13 mouse cellular contexts compared by ENCODE assay signal in genomic region chr13:37843844-37844243, GRCm38 (mm10).
DNase-seq lines count a peak whose midpoint lies in the region; ATAC-seq and TF ChIP-seq lines count a peak whose summit lies in the region.
"Had no signal": no experiment of that assay in that cellular context is flagged by ENCODE, and none has a peak within 500 bp of the region (broad histone marks: within the 10 kb centered on the region; RNA-seq: fewer than 3 reads in every experiment).

No protein-coding gene starts in this region.

- intact Hi-C loops in heart, postnatal 14 days (cut with DNase I), result no loop called here

- 49% methylated on average over 10 of the region's 10 CpGs for WGBS in lung, postnatal 0 days
- 49% methylated on average over 10 of the region's 10 CpGs for WGBS in lung, adult 2 months
- 34% methylated on average over 10 of the region's 10 CpGs for WGBS in liver, embryonic 12.5 days (ENCODE audit: insufficient replicate concordance)

- peak overlapping the region; percentile 28; the same call in 1 of the 2 replicates for H3K27ac ChIP-seq in lung, postnatal 0 days (ENCODE audit: low read length)
- H3K27ac ChIP-seq in MEL (ENCODE audit: control insufficient read depth, low read depth, low read length), result peak overlapping the region; percentile 62
- H3K27ac ChIP-seq in liver, embryonic 12.5 days, result peak overlapping the region; percentile 7; the same call in 1 of the 2 replicates
- H3K27ac ChIP-seq: forebrain, embryonic 13.5 days; hindbrain, embryonic 12.5 days; midbrain, embryonic 12.5 days had no signal

- no peak for TF ChIP-seq EP300 in lung, postnatal 0 days (IDR thresholded peaks at IDR 0.05)
- no peak for TF ChIP-seq EP300 in MEL (IDR thresholded peaks at IDR 0.05; ENCODE audit: low read depth in 1 of 2, low read length in 2 of 2)

- no peak for TF ChIP-seq POLR2A in lung, adult 2 months (IDR thresholded peaks at IDR 0.05; ENCODE audit: borderline replicate concordance, extremely low read depth, low read depth, low read length)
- peak in 1 of 2 experiments; percentile 40; a peak in 1 of 4 replicates for TF ChIP-seq POLR2A in MEL (IDR thresholded peaks at IDR 0.05; ENCODE audit: control insufficient read depth in 1 of 2, insufficient read depth in 1 of 2, low read depth in 1 of 2, low read length in 2 of 2, poor library complexity in 1 of 2)

- H3K9ac ChIP-seq in lung, postnatal 0 days (replicated peaks; ENCODE audit: low read depth), result no peak overlapping the region
- H3K9ac ChIP-seq in MEL (ENCODE audit: control insufficient read depth, low read depth, low read length, poor library complexity, severe bottlenecking), result peak overlapping the region; percentile 42
- no peak overlapping the region for H3K9ac ChIP-seq in liver, embryonic 12.5 days
- H3K9ac ChIP-seq: forebrain, embryonic 13.5 days; hindbrain, embryonic 12.5 days; midbrain, embryonic 12.5 days had no signal

- peaks cover 2% of the 10 kb centered on the region; the same call in 1 of the 2 replicates for H3K4me1 ChIP-seq in lung, postnatal 0 days (ENCODE audit: insufficient read depth, low read depth, low read length)
- peaks cover 8% of the 10 kb centered on the region for H3K4me1 ChIP-seq in lung, adult 2 months (ENCODE audit: control insufficient read depth, insufficient read depth, low read length)
- H3K4me1 ChIP-seq in MEL (ENCODE audit: control insufficient read depth in 1 of 2, insufficient read depth in 2 of 2, low read length in 2 of 2), result peaks cover 7 to 18% of the 10 kb centered on the region in 2 experiments
- H3K4me1 ChIP-seq in liver, embryonic 12.5 days, result peaks cover 81% of the 10 kb centered on the region
- H3K4me1 ChIP-seq: forebrain, embryonic 13.5 days; hindbrain, embryonic 12.5 days; midbrain, embryonic 12.5 days had no signal

- H3K79me2 ChIP-seq in MEL (ENCODE audit: control insufficient read depth, insufficient read depth, low read length, poor library complexity), result peaks cover 49% of the 10 kb centered on the region

- no peaks in the 10 kb centered on the region for H3K36me3 ChIP-seq in lung, postnatal 0 days (ENCODE audit: insufficient read depth, low read length)
- peaks cover 3 to 18% of the 10 kb centered on the region in 2 experiments; a peak in 3 of 4 replicates for H3K36me3 ChIP-seq in MEL (ENCODE audit: control insufficient read depth in 1 of 2, insufficient read depth in 2 of 2, low read length in 2 of 2)
- H3K36me3 ChIP-seq in liver, embryonic 12.5 days, result peaks cover 4% of the 10 kb centered on the region
- H3K36me3 ChIP-seq: hindbrain, embryonic 12.5 days; midbrain, embryonic 12.5 days had no signal

- no peak overlapping the region for H3K4me2 ChIP-seq in lung, postnatal 0 days (replicated peaks; ENCODE audit: low read depth, low read length)
- no peak overlapping the region for H3K4me2 ChIP-seq in liver, embryonic 12.5 days
- H3K4me2 ChIP-seq: forebrain, embryonic 13.5 days; hindbrain, embryonic 12.5 days; midbrain, embryonic 12.5 days had no signal

- no peak for DNase-seq in lung, postnatal 0 days (ENCODE audit: low spot score)
- DNase-seq in lung, adult 2 months, result no peak
- DNase-seq in MEL (ENCODE audit: low read depth, low spot score) (peak; percentile 92), adipocyte (ENCODE audit: low spot score) (no peak)
- DNase-seq in spleen, postnatal 4 days (ENCODE audit: low spot score in 2 of 2), result no peak
- no peak for DNase-seq in heart, postnatal 14 days
- DNase-seq: cerebellum, adult 18-20 months; kidney, adult 18-20 months had no signal

- no peak for TF ChIP-seq RAD21 in MEL (IDR thresholded peaks at IDR 0.05; ENCODE audit: low read depth, low read length)

- no peaks in the 10 kb centered on the region for H3K27me3 ChIP-seq in lung, postnatal 0 days (replicated peaks; ENCODE audit: insufficient read depth, low read length)
- no peaks in the 10 kb centered on the region for H3K27me3 ChIP-seq in MEL (ENCODE audit: control insufficient read depth in 1 of 2, insufficient read depth in 2 of 2, low read length in 2 of 2)
- H3K27me3 ChIP-seq in liver, embryonic 12.5 days (replicated peaks), result no peaks in the 10 kb centered on the region
- H3K27me3 ChIP-seq: forebrain, embryonic 13.5 days; hindbrain, embryonic 12.5 days; midbrain, embryonic 12.5 days had no signal

- H3K9me3 ChIP-seq in lung, postnatal 0 days (ENCODE audit: low read length), result no peaks in the 10 kb centered on the region
- H3K9me3 ChIP-seq in MEL (replicated peaks; ENCODE audit: insufficient read depth, low read length), result no peaks in the 10 kb centered on the region
- no peaks in the 10 kb centered on the region for H3K9me3 ChIP-seq in liver, embryonic 12.5 days (replicated peaks)
- H3K9me3 ChIP-seq: forebrain, embryonic 13.5 days; hindbrain, embryonic 12.5 days; midbrain, embryonic 12.5 days had no signal

- no peak for ATAC-seq in lung, postnatal 0 days
- no peak for ATAC-seq in liver, embryonic 12.5 days
- peak; percentile 67 for ATAC-seq in neutrophil, adult 5-6 weeks (ENCODE audit: extremely low read depth, insufficient number of reproducible peaks, low FRiP score, poor library complexity, severe bottlenecking)
- ATAC-seq: forebrain, embryonic 13.5 days had no signal

- no peak overlapping the region for H3K4me3 ChIP-seq in lung, postnatal 0 days (ENCODE audit: low read depth, low read length)
- no peak overlapping the region for H3K4me3 ChIP-seq in lung, adult 2 months (replicated peaks; ENCODE audit: extremely low read depth, low read depth, low read length)
- H3K4me3 ChIP-seq in MEL (ENCODE audit: control insufficient read depth in 1 of 2, insufficient read depth in 1 of 2, low read depth in 2 of 2, low read length in 2 of 2), result 0 out of 4 replicates have a peak overlapping the region, but pooled peaks of 1 of the 2 experiments have one; percentile 8
- H3K4me3 ChIP-seq in liver, embryonic 12.5 days, result no peak overlapping the region
- H3K4me3 ChIP-seq: forebrain, embryonic 13.5 days; hindbrain, embryonic 12.5 days; midbrain, embryonic 12.5 days had no signal

- TF ChIP-seq CTCF in lung, postnatal 0 days (IDR thresholded peaks at IDR 0.05), result no peak
- TF ChIP-seq CTCF in lung, adult 2 months (IDR thresholded peaks at IDR 0.05; ENCODE audit: insufficient read depth, low read length), result no peak
- TF ChIP-seq CTCF in MEL (IDR thresholded peaks at IDR 0.05 in 2 of 3, conservative IDR thresholded peaks at IDR 0.05 in 1 of 3; ENCODE audit: control insufficient read depth in 1 of 3, insufficient read depth in 1 of 3, low read depth in 2 of 3, low read length in 3 of 3, poor library complexity in 1 of 3, severe bottlenecking in 1 of 3), result no peak

TF ChIP-seq in MEL, 35 proteins besides CTCF, POLR2A, EP300 and RAD21 (continues in another document):
- peak; percentile 34; the same call in 1 of the 2 replicates for TF ChIP-seq ELF1 (IDR thresholded peaks at IDR 0.05; ENCODE audit: low read depth, low read length)
- TF ChIP-seq HCFC1 (IDR thresholded peaks at IDR 0.05; ENCODE audit: low read depth, low read length), result peak; percentile 51; the same call in 1 of the 2 replicates
- no peak for TF ChIP-seq E2F4 (IDR thresholded peaks at IDR 0.05; ENCODE audit: borderline replicate concordance, low read depth, low read length)
- TF ChIP-seq NELFE (IDR thresholded peaks at IDR 0.05; ENCODE audit: low read depth, low read length), result no peak; the same call in 1 of the 2 replicates
- TF ChIP-seq TAL1 (IDR thresholded peaks at IDR 0.05; ENCODE audit: low read length), result no peak
- TF ChIP-seq GATA1 (IDR thresholded peaks at IDR 0.05; ENCODE audit: low read depth, low read length), result no peak
- TF ChIP-seq ZKSCAN1 (IDR thresholded peaks at IDR 0.05; ENCODE audit: low read depth, low read length), result no peak
- no peak for TF ChIP-seq KAT2A (conservative IDR thresholded peaks at IDR 0.05; ENCODE audit: low read depth, low read length)
- no peak for TF ChIP-seq MYB (IDR thresholded peaks at IDR 0.05; ENCODE audit: low read depth, low read length)
- no peak for TF ChIP-seq CHD1 (IDR thresholded peaks at IDR 0.05; ENCODE audit: low read depth, low read length)
- no peak for TF ChIP-seq ETS1 (IDR thresholded peaks at IDR 0.05; ENCODE audit: low read depth, low read length)
- peak; percentile 90 for TF ChIP-seq SIN3A (IDR thresholded peaks at IDR 0.05; ENCODE audit: low read length)
- no peak for TF ChIP-seq TCF12 (IDR thresholded peaks at IDR 0.05; ENCODE audit: low read depth, low read length)
- TF ChIP-seq USF1 (IDR thresholded peaks at IDR 0.05; ENCODE audit: low read depth, low read length), result peak; percentile 85
- TF ChIP-seq MXI1 (IDR thresholded peaks at IDR 0.05; ENCODE audit: low read depth, low read length), result peak; percentile 99
- no peak for TF ChIP-seq TBP (IDR thresholded peaks at IDR 0.05; ENCODE audit: low read depth, low read length)
- TF ChIP-seq MAX (IDR thresholded peaks at IDR 0.05; ENCODE audit: low read length), result peak; percentile 99
- TF ChIP-seq ZNF384 (IDR thresholded peaks at IDR 0.05; ENCODE audit: low read depth, low read length), result no peak
- no peak for TF ChIP-seq GABPA (IDR thresholded peaks at IDR 0.05; ENCODE audit: low read depth, low read length)
- no peak for TF ChIP-seq MAZ (IDR thresholded peaks at IDR 0.05; ENCODE audit: low read depth, low read length)
- no peak for TF ChIP-seq JUND (IDR thresholded peaks at IDR 0.05; ENCODE audit: low read depth, low read length)
- no peak for TF ChIP-seq UBTF (IDR thresholded peaks at IDR 0.05; ENCODE audit: borderline replicate concordance, insufficient read depth, low read depth, low read length)
- no peak for TF ChIP-seq ZC3H11A (IDR thresholded peaks at IDR 0.05; ENCODE audit: low read depth, low read length)
- peak; percentile 100 for TF ChIP-seq MYC (IDR thresholded peaks at IDR 0.05; ENCODE audit: low read depth, low read length)
- no peak for TF ChIP-seq CHD2 (IDR thresholded peaks at IDR 0.05; ENCODE audit: low read length)
- TF ChIP-seq ZMIZ1 (IDR thresholded peaks at IDR 0.05; ENCODE audit: low read depth, low read length), result no peak
- no peak for TF ChIP-seq SMC3 (IDR thresholded peaks at IDR 0.05; ENCODE audit: low read depth, low read length)
- TF ChIP-seq BHLHE40 (IDR thresholded peaks at IDR 0.05; ENCODE audit: borderline replicate concordance, low read depth, low read length), result no peak
- no peak for TF ChIP-seq POLR2AphosphoS2 (IDR thresholded peaks at IDR 0.05; ENCODE audit: low read length)
- TF ChIP-seq USF2 (IDR thresholded peaks at IDR 0.05; ENCODE audit: borderline replicate concordance in 1 of 2, insufficient read depth in 1 of 2, low read depth in 1 of 2, low read length in 2 of 2), result no peak
- no peak for TF ChIP-seq NRF1 (IDR thresholded peaks at IDR 0.05; ENCODE audit: insufficient read depth, low read depth, low read length, poor library complexity, severe bottlenecking)
- no peak for TF ChIP-seq POLR2AphosphoS5 (IDR thresholded peaks at IDR 0.05; ENCODE audit: borderline replicate concordance, low read depth, low read length)
- TF ChIP-seq MAFK (IDR thresholded peaks at IDR 0.05; ENCODE audit: borderline replicate concordance, low read depth, low read length), result no peak
- TF ChIP-seq RCOR1 (IDR thresholded peaks at IDR 0.05; ENCODE audit: low read depth, low read length), result no peak

Comparison
In these comparisons a context has a peak if more than half of its experiments do, and no peak if none do; other contexts are left out.
1. H3K27ac ChIP-seq: peak in every context shown above with its lines; median percentile 62 in MEL; 28 in lung, postnatal 0 days; 7 in liver, embryonic 12.5 days.